Mouse (Mus musculus): ENCODE data around the gene Gm44805. TPM values are rescaled to one million over a fixed set of nuclear protein-coding genes. Genes with fewer than 3 reads are reported as not detected.

Gene Gm44805
- polyA plus RNA-seq, 1 experiment, result not detected

GRCm38 (mm10) chr7:19667434-19667833 is 13.8 kb downstream of the Gm44805 start:
- Histone ChIP-seq H3K4me1 (ENCODE audit: control insufficient read depth, insufficient read depth, low read length) (peaks cover 4% of the 10 kb centered on the region; the same call in 1 of the 2 replicates), H3K4me3 (replicated peaks; ENCODE audit: control insufficient read depth, low read depth, low read length) (no peak overlapping the region), H3K27ac (ENCODE audit: control insufficient read depth, insufficient read depth, low read depth, low read length, poor library complexity) (peak overlapping the region; percentile 65; the same call in 1 of the 2 replicates)
- no peak for TF ChIP-seq POLR2A (IDR thresholded peaks at IDR 0.05; ENCODE audit: borderline replicate concordance, control insufficient read depth, low read depth, low read length)
- TF ChIP-seq CTCF (IDR thresholded peaks at IDR 0.05; ENCODE audit: control insufficient read depth, insufficient read depth, low read length), result no peak
- 37% methylated on average over 2 of the region's 2 CpGs for WGBS

GRCm38 (mm10) chr7:19666750-19667149 is 14.5 kb downstream of the Gm44805 start:
- Histone ChIP-seq H3K4me1 (ENCODE audit: control insufficient read depth, insufficient read depth, low read length) (peaks cover 4% of the 10 kb centered on the region; the same call in 1 of the 2 replicates), H3K27ac (ENCODE audit: control insufficient read depth, insufficient read depth, low read depth, low read length, poor library complexity) (peak overlapping the region; percentile 65; the same call in 1 of the 2 replicates), H3K4me3 (replicated peaks; ENCODE audit: control insufficient read depth, low read depth, low read length) (no peak overlapping the region)
- WGBS, result 74% methylated on average over 3 of the region's 3 CpGs
- no peak for TF ChIP-seq POLR2A (IDR thresholded peaks at IDR 0.05; ENCODE audit: borderline replicate concordance, control insufficient read depth, low read depth, low read length)
- TF ChIP-seq CTCF (IDR thresholded peaks at IDR 0.05; ENCODE audit: control insufficient read depth, insufficient read depth, low read length), result peak; percentile 41; the same call in 1 of the 2 replicates

- Histone ChIP-seq H3K4me3 (replicated peaks; ENCODE audit: control insufficient read depth, low read depth, low read length) (peak within 1 kb of the TSS; percentile 74), H3K27ac (ENCODE audit: control insufficient read depth, insufficient read depth, low read depth, low read length, poor library complexity) (peak within 1 kb of the TSS; percentile 75), H3K4me1 (ENCODE audit: control insufficient read depth, insufficient read depth, low read length) (peaks cover 4% of the 10 kb centered on the region; the same call in 1 of the 2 replicates)
- WGBS, result under 1% methylated on average over 62 of the region's 63 CpGs
- TF ChIP-seq CTCF (IDR thresholded peaks at IDR 0.05; ENCODE audit: control insufficient read depth, insufficient read depth, low read length) (0 out of 2 replicates have a peak, but pooled peaks have one; percentile 22), POLR2A (IDR thresholded peaks at IDR 0.05; ENCODE audit: borderline replicate concordance, control insufficient read depth, low read depth, low read length) (peak; percentile 75; the same call in 1 of the 2 replicates)
Observed at GRCm38 (mm10) chr7:19664955-19665841, 16.0 kb downstream of the Gm44805 start, which contains the start of gene Clptm1. Clptm1 (minus strand) TSS chr7:19665033.

- Histone ChIP-seq H3K4me3 (replicated peaks; ENCODE audit: control insufficient read depth, low read depth, low read length) (peak overlapping the region; percentile 74), H3K27ac (ENCODE audit: control insufficient read depth, insufficient read depth, low read depth, low read length, poor library complexity) (peak overlapping the region; percentile 45), H3K4me1 (ENCODE audit: control insufficient read depth, insufficient read depth, low read length) (peaks cover 4% of the 10 kb centered on the region; the same call in 1 of the 2 replicates)
- no peak for TF ChIP-seq POLR2A (IDR thresholded peaks at IDR 0.05; ENCODE audit: borderline replicate concordance, control insufficient read depth, low read depth, low read length)
- no peak for TF ChIP-seq CTCF (IDR thresholded peaks at IDR 0.05; ENCODE audit: control insufficient read depth, insufficient read depth, low read length)
- under 1% methylated on average over 37 of the region's 37 CpGs for WGBS
Observed at GRCm38 (mm10) chr7:19664455-19664954, 16.7 kb downstream of the Gm44805 start.

DNA sequence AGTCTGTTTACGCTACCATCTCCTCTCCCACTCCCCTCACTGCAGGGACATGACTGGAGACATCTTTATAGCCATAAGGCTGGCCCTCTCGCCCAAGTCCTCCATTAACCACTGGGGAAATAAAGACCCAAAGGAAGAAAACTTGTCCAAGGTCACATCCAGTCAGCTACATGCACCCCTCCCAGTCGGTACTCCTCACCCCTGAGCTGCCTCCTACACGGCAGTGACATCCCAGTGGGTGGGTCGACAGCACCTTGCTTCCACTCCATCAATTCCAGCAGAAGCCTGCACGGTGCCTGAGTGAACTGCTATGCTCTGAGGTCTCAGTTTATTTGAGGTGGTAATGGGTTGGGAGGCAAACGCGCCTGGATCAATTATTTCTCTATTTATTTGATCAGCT is 17.3 kb downstream of the Gm44805 start:
- H3K4me1 ChIP-seq (ENCODE audit: control insufficient read depth, insufficient read depth, low read length), result peaks cover 4% of the 10 kb centered on the region; the same call in 1 of the 2 replicates
- WGBS, result 15% methylated on average over 8 of the region's 8 CpGs
- peak overlapping the region; percentile 74 for H3K4me3 ChIP-seq (replicated peaks; ENCODE audit: control insufficient read depth, low read depth, low read length)
- H3K27ac ChIP-seq (ENCODE audit: control insufficient read depth, insufficient read depth, low read depth, low read length, poor library complexity), result no peak overlapping the region
- TF ChIP-seq POLR2A (IDR thresholded peaks at IDR 0.05; ENCODE audit: borderline replicate concordance, control insufficient read depth, low read depth, low read length) (no peak), CTCF (IDR thresholded peaks at IDR 0.05; ENCODE audit: control insufficient read depth, insufficient read depth, low read length) (no peak)

DNA sequence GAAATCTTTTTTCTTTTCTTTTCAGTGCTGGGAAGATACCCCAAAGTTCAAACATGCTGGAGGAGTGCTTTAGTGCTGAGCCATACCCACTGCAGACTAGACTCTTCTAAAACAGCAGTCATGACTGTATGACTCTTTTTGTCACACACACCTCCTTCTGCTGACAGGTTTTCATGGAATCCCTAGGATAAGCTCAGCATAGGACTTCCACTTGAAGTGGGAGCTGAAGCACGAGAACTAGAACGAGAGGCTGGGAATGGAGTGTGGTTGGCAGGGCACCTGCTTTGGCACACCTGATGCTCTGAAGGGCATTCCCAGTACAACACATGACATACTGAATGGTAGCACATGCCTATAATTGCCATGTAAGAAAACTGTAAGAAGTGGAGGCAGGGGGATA is 28.6 kb downstream of the Gm44805 start:
- 85% methylated on average over 2 of the region's 2 CpGs for WGBS
- Histone ChIP-seq H3K4me3 (replicated peaks; ENCODE audit: control insufficient read depth, low read depth, low read length) (no peak overlapping the region), H3K4me1 (ENCODE audit: control insufficient read depth, insufficient read depth, low read length) (no peaks in the 10 kb centered on the region; the same call in 1 of the 2 replicates), H3K27ac (ENCODE audit: control insufficient read depth, insufficient read depth, low read depth, low read length, poor library complexity) (no peak overlapping the region)
- TF ChIP-seq CTCF (IDR thresholded peaks at IDR 0.05; ENCODE audit: control insufficient read depth, insufficient read depth, low read length) (no peak), POLR2A (IDR thresholded peaks at IDR 0.05; ENCODE audit: borderline replicate concordance, control insufficient read depth, low read depth, low read length) (no peak)

GRCm38 (mm10) chr7:19651063-19651786 is 30.0 kb downstream of the Gm44805 start:
- TF ChIP-seq CTCF (IDR thresholded peaks at IDR 0.05; ENCODE audit: control insufficient read depth, insufficient read depth, low read length), result no peak
- TF ChIP-seq POLR2A (IDR thresholded peaks at IDR 0.05; ENCODE audit: borderline replicate concordance, control insufficient read depth, low read depth, low read length), result no peak
- WGBS, result 51% methylated on average over 6 of the region's 6 CpGs
- H3K4me1 ChIP-seq (ENCODE audit: control insufficient read depth, insufficient read depth, low read length), result no peaks in the 10 kb centered on the region; the same call in 1 of the 2 replicates
- no peak overlapping the region for H3K4me3 ChIP-seq (replicated peaks; ENCODE audit: control insufficient read depth, low read depth, low read length)
- no peak overlapping the region for H3K27ac ChIP-seq (ENCODE audit: control insufficient read depth, insufficient read depth, low read depth, low read length, poor library complexity)

Measured in bone marrow, adult 2 months (tissue).